Mouse (Mus musculus) embryonic fibroblast, embryonic 13.5 days (primary cell): ENCODE results near the gene Rgs6. TPM values are rescaled to one million over a fixed set of nuclear protein-coding genes. Genes with fewer than 3 reads are reported as not detected.
A peak's percentile ranks its signal among the peaks of the same experiment; 100 is the strongest.

Experiments
- H3K27ac ChIP-seq: 2 replicates; pipeline ENCODE4 v1.5.1; 2012; ENCODE audit warnings: low read length, control low read depth, inconsistent platforms; ENCODE audit not compliant: insufficient read depth
- H3K4me1 ChIP-seq: 2 replicates; pipeline ENCODE4 v1.6.1; 2011; ENCODE audit warnings: low read length; ENCODE audit not compliant: control insufficient read depth, insufficient read depth
- H3K4me3 ChIP-seq: 2 replicates; pipeline ENCODE4 v1.5.1; 2011; ENCODE audit warnings: mild to moderate bottlenecking, control low read depth, low read length; ENCODE audit not compliant: insufficient read depth
- CTCF ChIP-seq: IDR thresholded peaks from 2 replicates; pipeline ENCODE4 v1.5.1; 2011; ENCODE audit warnings: mild to moderate bottlenecking, control low read depth, low read length, moderate library complexity, borderline replicate concordance; ENCODE audit not compliant: insufficient read depth
- POLR2A ChIP-seq: IDR thresholded peaks from 2 replicates; pipeline ENCODE4 v1.6.1; 2011; ENCODE audit warnings: low read depth, mild to moderate bottlenecking, control low read depth, low read length, moderate library complexity
- polyA plus RNA-seq: library from polyadenylated mRNA; stranded (reverse); fragments of >200 nt; gene quantifications from 2 replicates; pipeline ENCODE4 v1.2.4, GENCODE M21; 2011; ENCODE audit warnings: low read depth; ENCODE audit not compliant: missing spikeins, insufficient read length

The Rgs6 gene
- polyA plus RNA-seq, 1 experiment: 3.0 TPM

DNA sequence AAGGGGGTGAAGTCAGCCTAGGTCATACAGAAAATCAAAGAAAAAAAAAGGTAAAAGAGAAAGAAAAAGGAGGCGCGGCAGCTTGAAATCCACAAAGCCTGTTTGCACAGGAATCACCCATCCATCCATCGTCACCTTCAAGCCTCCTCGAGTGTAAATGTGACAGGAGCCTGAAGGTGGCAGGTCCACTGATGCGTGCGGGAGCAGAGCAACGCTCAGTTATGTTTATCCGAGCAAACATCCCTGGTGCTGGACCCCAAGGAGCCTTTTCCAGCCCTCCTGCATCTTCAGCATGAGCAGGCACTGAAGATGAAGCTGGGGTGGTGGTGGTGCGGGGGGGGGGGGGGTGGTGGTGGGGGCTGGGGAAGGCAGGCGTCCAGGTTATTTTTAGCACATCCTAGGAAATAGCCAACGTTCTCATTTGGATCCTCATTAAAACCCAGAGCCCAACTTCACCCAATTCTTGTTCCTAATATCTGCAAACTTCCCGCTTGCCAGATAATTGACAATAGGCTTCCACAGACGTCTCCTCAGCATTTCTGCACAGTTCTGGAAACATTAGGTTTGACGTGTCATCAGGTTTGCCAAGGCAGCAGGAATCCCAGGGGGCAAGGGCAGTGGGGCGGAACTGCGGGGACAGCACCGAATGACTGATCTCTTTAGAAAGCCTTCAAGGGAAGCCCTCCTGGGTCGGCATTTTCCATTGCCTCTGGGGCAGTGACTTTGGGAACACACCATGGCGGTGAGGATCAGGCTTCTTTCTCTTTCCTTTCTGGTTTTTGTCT lies 946 bp downstream of the Rgs6 start:
- no peaks in the 10 kb centered on the region for H3K4me1 ChIP-seq
- H3K4me3 ChIP-seq: no peak overlapping the region
- H3K27ac ChIP-seq: no peak overlapping the region
- no peak for TF ChIP-seq CTCF
- no peak for TF ChIP-seq POLR2A

DNA sequence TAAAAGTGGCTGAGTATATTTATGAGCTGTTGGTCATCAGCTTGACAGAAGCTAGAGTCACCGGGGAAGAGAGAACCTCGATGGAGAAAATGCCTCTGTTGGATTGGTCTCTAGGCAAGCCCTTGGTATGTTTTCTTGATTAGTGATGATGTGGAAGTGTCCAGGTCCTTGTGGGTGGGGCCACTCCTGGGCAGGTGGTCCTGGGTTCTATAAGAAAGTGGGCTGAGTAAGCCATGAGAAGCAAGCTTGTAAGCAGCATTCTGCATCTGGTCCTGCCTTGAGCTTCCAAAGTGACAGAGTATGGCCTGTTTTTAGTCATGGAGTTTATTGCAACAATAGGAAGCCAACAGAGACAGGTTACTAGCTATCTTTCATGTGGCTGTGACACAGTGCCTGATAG lies 10.9 kb downstream of the Rgs6 start:
- Histone ChIP-seq H3K27ac (no peak overlapping the region), H3K4me1 (no peaks in the 10 kb centered on the region), H3K4me3 (no peak overlapping the region)
- TF ChIP-seq CTCF: no peak
- no peak for TF ChIP-seq POLR2A

DNA sequence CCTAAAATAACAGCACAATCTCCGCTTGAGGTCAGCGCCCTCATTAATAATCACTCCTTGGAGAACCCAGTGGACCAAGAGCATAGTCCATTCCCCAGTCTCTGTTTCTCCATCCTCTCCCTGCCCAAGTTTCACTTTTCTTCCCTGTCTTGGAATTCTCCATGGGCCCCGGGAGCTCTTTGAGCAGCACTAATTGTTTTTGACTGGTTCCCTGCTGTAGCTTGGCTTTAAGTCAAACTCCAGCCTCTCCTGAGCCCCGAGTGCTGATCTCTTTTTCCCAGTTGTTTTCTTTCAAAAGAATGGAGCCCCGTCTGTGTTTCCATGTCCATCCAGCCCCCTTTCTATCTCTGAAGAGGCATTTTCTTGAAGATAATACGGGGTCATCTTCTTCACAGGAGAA lies 12.3 kb downstream of the Rgs6 start:
- Histone ChIP-seq H3K4me1 (no peaks in the 10 kb centered on the region), H3K4me3 (no peak overlapping the region), H3K27ac (no peak overlapping the region)
- TF ChIP-seq CTCF (no peak), POLR2A (no peak)

DNA sequence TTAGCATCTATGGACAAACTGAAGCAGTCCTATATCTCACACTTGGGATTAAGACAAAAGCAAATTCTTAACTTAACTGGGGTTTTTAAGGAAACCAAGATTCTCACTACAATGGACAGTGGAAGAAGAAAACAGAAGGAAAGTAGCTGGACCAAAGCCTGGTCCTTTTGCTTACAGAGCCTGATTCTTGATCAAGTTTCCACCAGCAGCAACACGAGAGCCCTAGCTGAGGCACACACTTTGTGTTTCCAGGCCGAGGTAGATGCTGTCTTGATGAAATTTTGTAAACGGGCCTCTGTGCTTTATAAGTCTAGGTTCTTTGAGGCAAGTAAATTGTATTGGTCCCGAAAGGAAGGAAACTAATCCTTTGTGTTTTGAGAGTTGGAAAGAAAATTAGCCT lies 14.7 kb downstream of the Rgs6 start:
- no peak overlapping the region for H3K27ac ChIP-seq
- no peaks in the 10 kb centered on the region for H3K4me1 ChIP-seq
- TF ChIP-seq POLR2A (no peak), CTCF (no peak)
- no peak overlapping the region for H3K4me3 ChIP-seq

DNA sequence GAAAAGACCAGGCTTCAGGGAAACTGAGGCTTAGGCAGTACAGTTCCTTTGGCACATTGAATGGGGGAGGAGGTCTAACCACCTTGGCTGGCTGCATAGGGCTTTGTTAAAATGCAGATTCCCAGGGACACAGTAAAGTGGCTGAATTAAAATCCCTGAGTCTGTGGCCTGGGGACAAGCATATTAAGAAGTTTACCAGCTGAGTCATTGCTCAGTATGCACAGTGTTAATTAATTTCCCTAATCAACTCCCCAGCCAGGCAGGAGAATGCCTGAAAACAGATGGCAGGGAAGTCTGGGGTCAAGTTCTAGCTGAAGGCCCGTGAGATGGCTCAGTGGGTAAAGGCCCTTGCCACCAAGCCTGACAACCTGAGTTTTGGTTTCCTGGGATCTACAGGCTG lies 15.2 kb downstream of the Rgs6 start:
- TF ChIP-seq CTCF (no peak), POLR2A (no peak)
- H3K27ac ChIP-seq: no peak overlapping the region
- no peaks in the 10 kb centered on the region for H3K4me1 ChIP-seq
- no peak overlapping the region for H3K4me3 ChIP-seq

DNA sequence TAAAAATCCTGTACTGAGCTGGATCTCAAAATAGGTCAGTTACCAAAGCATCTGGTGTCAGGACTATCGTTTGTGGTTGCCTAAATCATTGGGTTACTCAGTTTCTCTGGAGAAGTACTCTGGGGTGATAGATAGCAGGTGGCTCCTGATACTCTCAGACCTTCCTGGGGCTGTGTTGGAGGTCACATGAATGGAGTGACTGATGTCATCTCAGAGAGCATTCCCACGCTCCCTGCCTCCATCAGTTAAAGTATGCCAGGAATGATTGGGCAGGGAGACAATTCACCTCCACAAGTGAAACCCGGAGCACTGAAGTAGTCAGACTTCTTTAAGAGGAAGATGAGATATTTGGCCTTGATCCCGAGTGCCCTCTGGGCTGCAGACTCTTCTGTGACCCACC lies 15.9 kb downstream of the Rgs6 start:
- TF ChIP-seq CTCF (no peak), POLR2A (no peak)
- Histone ChIP-seq H3K4me1 (no peaks in the 10 kb centered on the region), H3K27ac (no peak overlapping the region), H3K4me3 (no peak overlapping the region)

DNA sequence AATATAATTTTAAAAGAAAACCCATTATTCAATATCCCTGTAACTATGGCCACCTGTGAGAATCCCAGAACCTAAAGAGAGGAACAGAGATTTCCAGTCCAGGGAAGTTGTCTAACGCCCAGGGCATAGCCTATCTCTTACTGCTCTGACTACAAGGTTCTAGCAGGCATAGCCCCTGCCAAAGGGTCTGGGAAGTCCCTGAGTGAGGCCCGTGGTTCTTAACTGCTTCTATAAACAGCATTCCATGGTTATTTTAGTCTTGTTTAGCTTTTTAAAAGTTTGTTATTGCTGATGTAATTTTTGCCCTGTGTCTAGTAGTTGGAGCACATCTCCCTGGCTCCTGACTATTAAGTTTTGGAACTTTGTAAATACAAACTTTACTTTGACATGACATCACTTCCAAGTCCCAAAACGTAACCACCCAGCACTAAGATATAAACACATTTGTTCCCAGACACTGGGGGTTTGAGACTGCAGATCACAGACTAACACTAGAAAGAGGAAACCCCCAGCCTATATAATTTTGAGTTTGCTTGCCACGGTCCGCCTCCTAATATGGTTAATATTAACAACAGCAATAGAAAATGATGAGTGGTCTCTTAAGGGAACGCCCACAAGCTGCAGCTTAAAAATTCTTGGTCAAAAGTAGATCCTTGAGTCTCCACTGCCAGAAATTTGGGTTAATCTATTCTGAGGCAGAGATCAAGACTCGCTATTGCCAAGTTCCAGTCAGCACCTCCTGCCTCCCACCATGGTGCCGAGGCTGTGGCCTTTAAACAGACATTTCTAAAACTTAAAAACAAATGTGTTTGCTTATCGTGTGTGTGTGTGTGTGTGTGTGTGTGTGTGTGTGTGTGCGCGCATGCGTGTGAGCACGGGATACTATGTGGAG lies 24.9 kb downstream of the Rgs6 start:
- no peaks in the 10 kb centered on the region for H3K4me1 ChIP-seq
- no peak overlapping the region for H3K4me3 ChIP-seq
- TF ChIP-seq POLR2A (no peak), CTCF (no peak)
- H3K27ac ChIP-seq: no peak overlapping the region

DNA sequence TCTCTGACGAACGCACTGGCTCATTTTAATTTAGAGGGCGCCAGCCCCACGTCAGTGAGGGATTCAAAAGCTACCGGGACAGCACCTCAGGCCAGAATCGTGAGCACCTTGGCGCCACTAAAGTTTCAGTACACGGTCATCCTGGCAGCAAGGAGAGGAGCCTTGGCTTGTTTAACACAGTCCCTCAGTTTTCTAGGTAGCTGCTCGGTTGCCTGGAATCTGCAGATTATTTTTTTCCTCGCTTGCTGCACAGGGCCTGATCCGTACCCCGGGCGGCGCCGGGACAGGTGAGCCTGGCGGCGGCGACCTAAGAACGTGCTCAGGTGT lies 28.4 kb downstream of the Rgs6 start:
- H3K4me3 ChIP-seq: peak overlapping the region; percentile 44; the same call in 1 of the 2 replicates
- H3K27ac ChIP-seq: no peak overlapping the region
- no peaks in the 10 kb centered on the region; the same call in 1 of the 2 replicates for H3K4me1 ChIP-seq
- TF ChIP-seq POLR2A (no peak), CTCF (no peak)

DNA sequence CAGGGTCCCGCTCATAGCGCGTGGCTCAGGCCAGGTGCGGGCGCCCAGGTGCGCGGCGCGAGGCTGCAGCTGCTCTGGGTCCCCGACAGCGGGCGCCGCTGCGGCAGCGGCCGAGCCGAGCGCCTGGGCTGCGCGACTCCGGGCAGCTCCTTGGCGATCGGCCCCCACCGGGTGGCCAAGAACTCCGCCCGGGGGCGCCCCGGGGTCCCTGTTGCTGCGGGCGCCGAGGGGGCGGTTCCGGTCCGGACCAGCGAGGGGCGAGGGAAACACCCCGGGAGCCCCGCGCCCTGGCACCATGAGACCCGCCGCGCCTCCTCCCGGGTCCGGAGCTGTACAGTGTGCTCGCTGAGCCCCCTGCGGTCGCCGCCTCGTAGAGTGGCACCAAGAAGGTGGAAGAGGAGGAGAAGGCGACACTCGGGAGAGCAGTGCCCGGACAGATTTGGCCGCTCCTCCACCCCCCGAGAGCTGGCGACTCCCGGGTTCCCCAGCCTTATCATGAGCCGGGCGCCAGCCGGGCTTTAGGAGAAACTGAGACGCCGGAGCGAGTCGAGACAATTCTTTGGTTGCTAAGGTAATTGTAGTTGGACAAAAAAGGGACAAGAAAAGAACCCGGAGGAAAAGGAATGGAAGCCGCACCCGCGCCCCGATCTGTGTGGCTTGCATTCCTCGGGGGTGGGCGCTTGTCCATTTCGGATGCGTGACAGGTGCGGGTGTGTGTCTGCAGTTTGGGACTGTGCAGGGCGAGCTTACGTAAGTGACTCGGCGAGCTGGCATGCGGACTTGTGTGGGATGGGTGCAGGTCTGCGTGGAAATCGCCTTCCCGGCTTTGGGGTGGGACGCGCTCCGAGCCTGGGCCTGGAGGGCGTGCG lies 29.0 kb downstream of the Rgs6 start:
- no peaks in the 10 kb centered on the region; the same call in 1 of the 2 replicates for H3K4me1 ChIP-seq
- H3K27ac ChIP-seq: no peak overlapping the region
- no peak for TF ChIP-seq CTCF
- TF ChIP-seq POLR2A: no peak
- H3K4me3 ChIP-seq: peak overlapping the region; percentile 44
